19 mouse cellular contexts compared by ENCODE assay signal in genomic region chr6:99186569-99186968, GRCm38 (mm10).
DNase-seq lines count a peak whose midpoint lies in the region; ATAC-seq and TF ChIP-seq lines count a peak whose summit lies in the region.
"Had no signal": no experiment of that assay in that cellular context is flagged by ENCODE, and none has a peak within 500 bp of the region (broad histone marks: within the 10 kb centered on the region; RNA-seq: fewer than 3 reads in every experiment).

No protein-coding gene starts in this region.

- no peak overlapping the region for H3K4me2 ChIP-seq in heart, embryonic 16.5 days (ENCODE audit: low read depth, low read length)
- H3K4me2 ChIP-seq in midbrain, embryonic 13.5 days (replicated peaks): no peak overlapping the region
- H3K4me2 ChIP-seq in midbrain, postnatal 0 days (ENCODE audit: low read depth, low read length, poor library complexity, severe bottlenecking): no peak overlapping the region
- no peak overlapping the region for H3K4me2 ChIP-seq in liver, embryonic 11.5 days
- H3K4me2 ChIP-seq: forebrain, embryonic 15.5 days; hindbrain, embryonic 14.5 days; limb, embryonic 15.5 days; neural tube, embryonic 12.5 days had no signal

- no peak for TF ChIP-seq CTCF in midbrain, postnatal 0 days (IDR thresholded peaks at IDR 0.05)

- H3K27me3 ChIP-seq in heart, embryonic 16.5 days (ENCODE audit: control insufficient read depth, insufficient read depth, low read length): no peaks in the 10 kb centered on the region
- no peaks in the 10 kb centered on the region for H3K27me3 ChIP-seq in midbrain, embryonic 13.5 days
- H3K27me3 ChIP-seq in midbrain, postnatal 0 days (ENCODE audit: insufficient read depth, low read length): no peaks in the 10 kb centered on the region
- no peaks in the 10 kb centered on the region for H3K27me3 ChIP-seq in liver, embryonic 11.5 days (replicated peaks; ENCODE audit: control insufficient read depth, insufficient read depth, low read length)
- H3K27me3 ChIP-seq: forebrain, embryonic 15.5 days; limb, embryonic 15.5 days; neural tube, embryonic 12.5 days; Patski had no signal

- no peaks in the 10 kb centered on the region for H3K36me3 ChIP-seq in heart, embryonic 16.5 days (ENCODE audit: control insufficient read depth, insufficient read depth)
- no peaks in the 10 kb centered on the region for H3K36me3 ChIP-seq in midbrain, embryonic 13.5 days
- no peaks in the 10 kb centered on the region for H3K36me3 ChIP-seq in midbrain, postnatal 0 days (ENCODE audit: insufficient read depth, low read length)
- no peaks in the 10 kb centered on the region for H3K36me3 ChIP-seq in liver, embryonic 11.5 days (ENCODE audit: control insufficient read depth, insufficient read depth, low read length)
- H3K36me3 ChIP-seq: forebrain, embryonic 15.5 days; limb, embryonic 15.5 days; neural tube, embryonic 12.5 days had no signal

- 0 out of 2 replicates have a peak overlapping the region, but pooled peaks have one; percentile 29 for H3K27ac ChIP-seq in heart, embryonic 16.5 days (ENCODE audit: low read length)
- H3K27ac ChIP-seq in midbrain, embryonic 13.5 days: no peak overlapping the region
- H3K27ac ChIP-seq in midbrain, postnatal 0 days (ENCODE audit: low read depth, low read length): no peak overlapping the region
- H3K27ac ChIP-seq in liver, embryonic 11.5 days (ENCODE audit: low read depth, low read length): no peak overlapping the region
- H3K27ac ChIP-seq: forebrain, embryonic 15.5 days; hindbrain, embryonic 14.5 days; limb, embryonic 15.5 days; neural tube, embryonic 12.5 days had no signal

- peak overlapping the region; percentile 53 for H3K9ac ChIP-seq in heart, embryonic 16.5 days (ENCODE audit: low read length)
- H3K9ac ChIP-seq in midbrain, embryonic 13.5 days (replicated peaks): 0 out of 2 replicates have a peak overlapping the region, but pooled peaks have one; percentile 28
- H3K9ac ChIP-seq in midbrain, postnatal 0 days (replicated peaks; ENCODE audit: low read length, poor library complexity, severe bottlenecking): no peak overlapping the region
- no peak overlapping the region for H3K9ac ChIP-seq in liver, embryonic 11.5 days (ENCODE audit: low read depth, low read length)
- H3K9ac ChIP-seq: forebrain, embryonic 15.5 days; hindbrain, embryonic 14.5 days; limb, embryonic 15.5 days; neural tube, embryonic 12.5 days had no signal

- H3K4me3 ChIP-seq in heart, embryonic 16.5 days (ENCODE audit: low read length): no peak overlapping the region
- H3K4me3 ChIP-seq in midbrain, embryonic 13.5 days (replicated peaks): no peak overlapping the region
- H3K4me3 ChIP-seq in midbrain, postnatal 0 days (ENCODE audit: low read depth, low read length): no peak overlapping the region
- no peak overlapping the region for H3K4me3 ChIP-seq in liver, embryonic 11.5 days (ENCODE audit: low read depth, low read length)
- H3K4me3 ChIP-seq: forebrain, embryonic 15.5 days; limb, embryonic 15.5 days; neural tube, embryonic 12.5 days had no signal

- 36% methylated on average over 7 of the region's 7 CpGs for WGBS in heart, embryonic 16.5 days
- WGBS in midbrain, embryonic 13.5 days: 29% methylated on average over 7 of the region's 7 CpGs
- WGBS in midbrain, postnatal 0 days: 47% methylated on average over 7 of the region's 7 CpGs
- WGBS in liver, embryonic 11.5 days: 71% methylated on average over 7 of the region's 7 CpGs

- no peak for ATAC-seq in heart, embryonic 16.5 days (replicated peaks; ENCODE audit: extremely low read depth, insufficient read depth, low FRiP score)
- ATAC-seq in midbrain, embryonic 13.5 days: peak; percentile 59; the same call in 1 of the 2 replicates
- no peak for ATAC-seq in midbrain, postnatal 0 days (ENCODE audit: low FRiP score)
- ATAC-seq in liver, embryonic 11.5 days (replicated peaks; ENCODE audit: low FRiP score): no peak
- ATAC-seq: forebrain, embryonic 15.5 days; Patski had no signal

- H3K4me1 ChIP-seq in heart, embryonic 16.5 days (ENCODE audit: control insufficient read depth, insufficient read depth, low read length): peaks cover 15% of the 10 kb centered on the region
- peaks cover 35% of the 10 kb centered on the region for H3K4me1 ChIP-seq in midbrain, embryonic 13.5 days (replicated peaks)
- H3K4me1 ChIP-seq in midbrain, postnatal 0 days (ENCODE audit: insufficient read depth, low read length): 0 out of 2 replicates have a peak, but pooled peaks cover 5% of the 10 kb centered on the region
- peaks cover 3% of the 10 kb centered on the region for H3K4me1 ChIP-seq in liver, embryonic 11.5 days (replicated peaks; ENCODE audit: control insufficient read depth, insufficient read depth, low read length)

- no peaks in the 10 kb centered on the region for H3K9me3 ChIP-seq in heart, embryonic 16.5 days (replicated peaks; ENCODE audit: control insufficient read depth, low read length)
- no peaks in the 10 kb centered on the region for H3K9me3 ChIP-seq in midbrain, embryonic 13.5 days
- no peaks in the 10 kb centered on the region for H3K9me3 ChIP-seq in midbrain, postnatal 0 days (ENCODE audit: low read length)
- no peaks in the 10 kb centered on the region for H3K9me3 ChIP-seq in liver, embryonic 11.5 days (ENCODE audit: control insufficient read depth, low read length)
- H3K9me3 ChIP-seq: forebrain, embryonic 15.5 days; limb, embryonic 15.5 days; neural tube, embryonic 12.5 days had no signal

- peak; percentile 85 for DNase-seq in heart, adult 11 months
- DNase-seq in heart, adult 18-20 months: no peak
- DNase-seq in heart, adult 9 months (ENCODE audit: low spot score in 2 of 2): no peak
- no peak for DNase-seq in midbrain, postnatal 0 days (ENCODE audit: low spot score)
- no peak for DNase-seq in liver, embryonic 11.5 days (ENCODE audit: low spot score)
- DNase-seq: adrenal gland, adult 8-10 months; cerebellum, adult 9-11 months; gastrocnemius, postnatal 36 days; kidney, postnatal 36 days; lung, postnatal 14 days; right cerebral cortex, postnatal 4 days; thymus, adult 2 months had no signal

Comparison
In these comparisons a context has a peak if more than half of its experiments do, and no peak if none do; other contexts are left out.
1. H3K9ac ChIP-seq: peak in heart, embryonic 16.5 days (single experiment) and midbrain, embryonic 13.5 days (single experiment); none in midbrain, postnatal 0 days (single experiment) and liver, embryonic 11.5 days (single experiment).